Mouse (Mus musculus) CH12F3 (cell line): Measurements from ENCODE around the gene Chchd10.

Source experiments
- in situ Hi-C: fragments of 300-500 bp; cut with MboI; formaldehyde crosslinking; loops from 2 replicates; pipeline ENCODE4 v1.14.3; 2020; ENCODE audit warnings: low sequenced_read_pairs

Chchd10 gene

GRCm38 (mm10) chr10:75921726-75922560 lies 11.0 kb upstream of the Chchd10 start:
- in situ Hi-C loops: no loop called here

- in situ Hi-C loops: no loop called here
Measured at GRCm38 (mm10) chr10:75924324-75924723, 8.6 kb upstream of the Chchd10 start.

- in situ Hi-C loops: no loop called here
Measured at GRCm38 (mm10) chr10:75926396-75926795, 6.5 kb upstream of the Chchd10 start.

DNA sequence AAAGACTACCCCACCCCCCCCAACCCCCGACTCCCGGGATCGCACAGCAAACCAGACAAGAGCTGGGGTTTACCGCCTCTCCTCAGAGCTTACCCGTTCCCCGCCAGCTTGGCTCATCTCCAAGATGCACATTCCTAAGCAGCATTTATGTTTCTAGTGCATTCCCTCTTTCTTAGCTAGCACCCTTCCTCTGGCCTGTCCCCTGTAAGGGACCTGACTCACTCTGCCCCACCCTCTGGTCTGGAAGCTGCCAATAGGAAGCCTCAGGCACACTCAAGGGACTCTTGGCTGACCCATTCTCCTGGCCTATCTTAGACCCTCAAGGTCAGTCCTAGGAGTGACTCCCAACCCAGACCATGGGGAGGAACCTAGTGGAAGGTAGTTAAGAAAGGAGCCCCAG lies 2.6 kb upstream of the Chchd10 start:
- in situ Hi-C loops: no loop called here

DNA sequence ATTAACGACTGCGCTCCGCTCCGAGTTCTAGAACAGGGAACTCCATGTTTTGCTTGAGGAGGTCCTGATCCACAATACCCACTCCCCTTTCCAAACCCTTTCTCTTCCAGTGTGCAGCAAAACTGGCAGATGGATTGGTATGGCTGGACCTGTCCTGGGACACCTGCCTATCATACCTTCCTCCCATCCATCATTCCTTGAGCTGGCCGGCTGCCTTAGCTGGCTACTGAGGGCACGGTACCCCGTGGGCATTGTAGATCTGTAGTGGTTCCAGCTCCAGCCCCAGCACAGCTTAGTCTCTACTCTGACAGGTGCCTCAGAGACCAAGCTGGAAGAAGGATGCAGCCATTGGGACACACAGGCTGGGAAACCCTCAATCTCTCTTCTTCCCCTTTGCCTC lies 1.6 kb upstream of the Chchd10 start:
- in situ Hi-C loops: no loop called here

DNA sequence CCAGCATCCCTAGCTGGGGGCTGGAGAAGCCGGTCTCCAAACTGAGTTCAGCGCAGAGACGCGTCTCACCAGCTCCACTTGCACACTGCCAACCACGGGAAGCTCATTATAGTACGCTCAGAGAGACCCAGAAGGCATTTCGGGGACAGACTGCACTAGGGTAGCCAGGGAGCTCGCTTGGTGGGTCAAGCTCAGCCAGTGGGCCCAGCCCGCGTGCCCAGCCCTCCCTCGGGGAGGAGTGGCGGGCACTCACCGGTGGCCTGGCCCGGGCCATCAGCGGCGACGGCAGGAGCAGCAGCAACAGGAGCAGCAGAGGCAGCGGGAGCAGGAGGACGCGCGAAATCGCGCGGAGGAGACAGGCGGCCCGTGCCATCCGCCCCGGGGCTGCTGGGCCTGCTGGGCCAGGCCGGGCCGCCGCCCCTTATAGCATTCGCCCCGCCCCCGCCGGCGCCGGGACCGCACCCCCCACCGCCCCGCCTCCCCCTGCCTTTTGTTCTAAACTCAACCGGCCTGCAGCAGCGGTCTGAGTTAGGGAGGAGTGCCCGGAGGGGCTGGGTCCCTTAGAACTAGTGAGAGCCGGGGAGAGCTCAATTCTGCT lies 750 bp upstream of the Chchd10 start:
- in situ Hi-C loops: no loop called here

DNA sequence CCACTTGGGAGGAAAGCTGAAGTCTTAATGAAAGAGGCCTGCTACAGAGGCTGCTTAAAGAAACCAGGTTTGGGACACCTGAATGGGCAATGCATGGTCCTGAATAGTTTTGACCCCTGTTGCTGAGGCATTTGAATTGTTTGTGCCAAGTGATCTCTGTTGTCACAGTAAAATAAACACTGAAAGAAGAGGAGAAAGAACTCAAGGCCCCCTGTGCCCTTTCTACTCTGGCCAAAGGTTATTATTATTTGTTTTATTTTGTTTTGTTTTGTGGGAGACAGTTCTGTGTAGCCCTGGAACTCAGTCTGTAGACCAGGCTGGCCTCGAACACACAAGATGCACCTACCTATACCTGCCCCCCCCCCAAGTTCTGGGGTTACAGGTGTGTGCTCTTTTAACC lies 2.1 kb downstream of the Chchd10 start:
- in situ Hi-C loops: no loop called here

DNA sequence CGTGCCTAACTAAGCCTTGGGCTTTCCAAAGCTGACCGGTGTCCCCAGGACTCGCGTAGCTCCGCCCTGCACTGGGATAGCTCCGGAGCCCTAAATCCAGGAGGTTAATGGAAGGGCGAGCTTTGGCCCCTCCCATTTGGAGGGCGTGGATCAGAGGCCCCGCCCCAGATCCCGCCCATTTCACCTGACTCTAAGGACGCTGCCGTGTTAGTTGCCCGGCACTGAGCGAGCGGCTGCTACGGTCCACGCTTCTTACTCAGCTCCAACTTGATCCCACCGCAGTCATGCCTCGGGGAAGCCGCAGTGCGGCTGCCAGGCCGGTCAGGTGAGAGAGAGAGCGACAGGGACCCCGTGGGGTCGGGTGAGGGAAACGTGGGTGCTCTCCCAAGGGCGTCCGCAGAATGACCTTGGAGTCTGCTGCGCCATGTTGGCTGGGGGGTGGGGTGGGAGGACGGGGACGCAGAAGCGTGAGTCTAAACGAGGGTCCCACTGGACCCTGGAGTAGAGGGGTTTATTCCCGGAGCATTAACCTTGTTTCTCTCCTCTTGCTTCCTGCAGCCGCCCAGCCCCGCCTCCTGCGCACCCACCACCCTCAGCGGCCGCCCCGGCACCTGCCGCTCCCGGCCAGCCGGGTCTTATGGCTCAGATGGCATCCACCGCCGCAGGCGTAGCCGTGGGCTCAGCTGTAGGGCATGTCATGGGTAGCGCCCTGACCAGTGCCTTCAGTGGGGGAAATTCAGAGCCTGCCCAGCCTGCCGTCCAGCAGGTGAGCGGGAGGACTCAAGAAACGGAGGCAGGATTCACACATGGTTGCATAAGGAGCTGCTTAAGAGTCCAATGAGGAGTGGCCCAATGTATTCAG lies 3.0 kb downstream of the Chchd10 start, which contains the start of gene Mmp11:
Gene Mmp11 (minus strand): TSS at position 817 of the 862 bp plus-strand sequence.
- in situ Hi-C loops: no loop called here

GRCm38 (mm10) chr10:75936909-75937667 lies 4.2 kb downstream of the Chchd10 start:
- in situ Hi-C loops: no loop called here

DNA sequence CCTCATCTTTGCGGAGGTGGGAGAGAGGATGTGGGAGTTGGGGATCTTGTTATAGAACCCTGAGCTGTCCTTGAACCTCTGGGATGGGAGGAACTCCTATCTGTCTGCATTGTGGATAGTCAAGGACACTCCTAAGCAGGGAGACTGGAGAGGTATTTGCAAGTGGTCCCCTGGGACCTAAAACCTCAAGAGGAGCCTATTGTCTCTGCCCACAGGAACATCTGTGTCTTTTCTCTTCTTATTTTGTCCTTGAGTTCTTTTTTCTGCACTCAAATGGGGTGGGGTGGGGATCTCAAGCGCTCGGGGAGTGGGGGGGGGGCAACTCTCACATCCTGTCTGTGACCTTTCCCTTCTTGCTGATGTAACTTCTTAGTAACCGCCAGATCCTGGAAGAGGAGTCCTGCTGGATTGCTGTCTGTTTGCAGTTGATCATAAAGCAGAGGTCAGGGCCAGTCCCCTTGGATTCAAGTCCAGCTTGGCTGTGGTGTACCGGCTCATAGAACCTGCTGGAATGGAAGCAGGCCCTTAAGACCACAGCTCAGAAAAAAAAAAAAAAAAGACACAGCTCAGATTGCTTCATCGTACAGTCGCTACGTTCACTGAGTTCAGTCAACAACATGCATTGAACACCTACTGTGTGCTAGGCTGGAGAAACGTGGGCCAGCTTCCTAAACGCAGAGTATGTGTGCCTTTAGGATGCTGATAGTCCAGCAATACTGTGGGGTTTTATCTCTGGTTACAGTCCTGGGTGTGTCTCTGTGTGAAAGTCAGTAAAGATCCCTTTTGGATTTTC lies 5.1 kb downstream of the Chchd10 start:
- in situ Hi-C loops: no loop called here

- in situ Hi-C loops: no loop called here
Measured at GRCm38 (mm10) chr10:75939481-75940234, 6.7 kb downstream of the Chchd10 start.

GRCm38 (mm10) chr10:75940520-75940919 lies 7.6 kb downstream of the Chchd10 start, which contains the start of gene Gm867:
Gene Gm867 (minus strand): TSS chr10:75940672.
- in situ Hi-C loops: no loop called here

- in situ Hi-C loops: no loop called here
Measured at GRCm38 (mm10) chr10:75941042-75941824, 8.3 kb downstream of the Chchd10 start.

GRCm38 (mm10) chr10:75942736-75943477 lies 10.0 kb downstream of the Chchd10 start, which contains the start of gene Vpreb3:
Gene Vpreb3 (plus strand): TSS chr10:75943057.
- in situ Hi-C loops: no loop called here

- in situ Hi-C loops: no loop called here
Measured at GRCm38 (mm10) chr10:75944066-75944772, 11.3 kb downstream of the Chchd10 start.

- in situ Hi-C loops: no loop called here
Measured at GRCm38 (mm10) chr10:75945213-75945612, 12.3 kb downstream of the Chchd10 start.

- in situ Hi-C loops: no loop called here
Measured at GRCm38 (mm10) chr10:75945896-75946295, 13.0 kb downstream of the Chchd10 start.
